Mouse (Mus musculus) MN1 (cell line): ENCODE data around the gene Rfesd.

Source experiments
- DNase-seq: peaks from one replicate; pipeline ENCODE4 v3.0.0-alpha.2; 2016; ENCODE audit warnings: low spot score

The Rfesd gene

DNA sequence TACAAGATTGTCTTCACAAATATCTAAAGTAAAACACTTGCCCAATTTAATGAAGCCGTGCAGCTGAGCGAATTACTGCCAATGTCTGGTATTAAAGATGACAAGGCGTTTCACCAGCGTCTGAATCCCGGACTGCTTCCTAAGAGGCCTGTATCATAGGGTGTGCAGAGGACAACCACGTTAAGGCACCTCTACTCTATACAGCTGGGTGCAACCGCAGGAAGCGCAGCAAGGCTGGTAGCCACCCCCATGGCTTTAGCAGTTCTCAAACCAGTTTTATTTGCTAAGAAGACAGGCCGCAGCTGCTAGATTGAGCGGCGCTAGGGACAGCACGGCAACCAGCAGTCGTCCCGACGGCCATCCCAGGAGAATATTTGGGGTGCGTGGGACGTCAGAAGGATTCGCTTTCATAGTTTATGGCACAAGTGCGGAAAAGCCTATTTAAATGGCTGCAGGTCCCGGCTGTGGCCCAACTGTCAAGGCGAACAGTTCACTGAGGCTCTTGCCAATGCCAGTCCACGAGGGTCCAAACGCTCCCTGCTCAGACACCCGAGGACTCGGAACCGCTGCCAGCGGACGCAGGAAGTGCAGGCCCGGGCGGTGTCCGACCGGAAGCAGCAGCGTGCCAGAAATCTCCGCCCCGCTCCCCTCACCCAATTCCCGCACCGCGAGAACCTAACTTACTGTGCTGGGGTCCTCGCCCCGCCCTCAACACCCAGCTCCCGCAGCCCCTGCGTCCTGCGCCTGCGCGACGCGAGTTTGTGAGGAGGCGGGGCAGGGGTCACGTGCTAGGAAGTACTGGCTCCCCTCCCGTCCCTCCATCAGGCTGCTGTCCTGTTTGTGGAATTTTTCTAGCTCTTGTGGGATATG, at the start of gene Rfesd:
Rfesd (minus strand) TSS at position 746 of the 870 bp plus-strand sequence.
- peak; percentile 98 for DNase-seq

DNA sequence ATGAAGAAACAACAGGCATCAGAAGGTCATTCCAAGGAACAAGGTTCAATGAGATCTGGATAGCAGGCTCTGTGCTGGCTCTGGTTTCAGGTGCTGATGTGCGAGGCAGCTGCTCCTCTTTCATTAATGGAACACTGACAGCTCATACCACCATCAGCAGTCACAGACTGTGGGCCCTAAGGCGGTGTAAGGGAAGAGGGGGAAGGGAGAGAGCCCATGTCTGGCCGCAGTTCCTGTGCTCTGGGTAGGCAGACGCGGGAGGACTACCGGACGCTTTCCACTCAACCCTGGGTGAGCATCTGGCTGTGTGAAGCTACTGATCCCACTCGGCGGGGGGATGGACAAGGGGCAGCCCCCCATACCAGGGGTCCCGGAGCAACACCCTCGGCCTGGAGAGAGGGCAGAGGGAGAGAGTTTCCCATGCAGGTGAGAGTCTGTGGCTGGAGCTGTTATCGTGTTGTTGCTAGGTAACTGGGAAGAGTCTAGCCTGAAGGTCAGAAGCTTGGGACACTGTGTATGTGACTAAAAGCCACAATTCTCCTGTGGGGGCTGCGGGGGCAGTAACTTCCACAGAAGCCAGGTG, 45.9 kb upstream of the Rfesd start:
- DNase-seq, result no peak

DNA sequence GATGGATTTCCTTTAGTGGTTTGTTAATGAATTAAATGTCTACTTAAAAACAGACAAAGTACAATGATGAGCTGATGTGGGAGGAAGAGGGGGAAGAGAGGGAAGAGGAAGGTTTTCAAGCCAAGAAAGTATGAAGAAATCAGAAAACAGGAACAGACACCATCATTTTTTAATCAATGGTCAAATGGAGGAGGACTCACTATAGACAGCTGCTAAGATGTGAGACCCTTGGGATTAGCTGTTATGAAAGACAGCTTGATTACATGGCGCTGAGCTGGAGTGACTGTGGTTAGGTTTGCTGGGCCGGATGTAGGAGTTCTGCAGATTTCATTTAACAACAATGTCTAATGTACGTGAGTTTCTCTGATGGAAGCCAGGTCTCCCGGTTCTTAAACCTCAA, 45.0 kb upstream of the Rfesd start:
- DNase-seq, result no peak

DNA sequence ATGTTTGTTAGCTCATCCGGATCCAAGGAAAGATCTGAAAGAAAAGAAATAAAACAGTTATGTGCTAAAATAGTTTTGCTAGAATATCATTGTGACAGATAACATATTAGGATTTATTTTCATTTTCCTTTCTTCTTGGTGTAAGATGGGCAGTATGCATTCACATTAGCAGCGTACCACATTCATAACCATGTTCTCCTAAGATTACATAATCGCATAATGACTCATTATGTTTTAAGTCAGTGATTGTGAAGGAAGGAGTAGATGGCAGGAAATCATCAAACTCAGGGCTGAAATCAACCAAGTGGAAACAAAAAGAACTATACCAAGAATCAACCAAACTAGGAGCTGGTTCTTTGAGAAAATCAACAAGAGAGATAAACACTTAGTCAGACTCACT, 44.0 kb upstream of the Rfesd start:
- DNase-seq, result no peak

DNA sequence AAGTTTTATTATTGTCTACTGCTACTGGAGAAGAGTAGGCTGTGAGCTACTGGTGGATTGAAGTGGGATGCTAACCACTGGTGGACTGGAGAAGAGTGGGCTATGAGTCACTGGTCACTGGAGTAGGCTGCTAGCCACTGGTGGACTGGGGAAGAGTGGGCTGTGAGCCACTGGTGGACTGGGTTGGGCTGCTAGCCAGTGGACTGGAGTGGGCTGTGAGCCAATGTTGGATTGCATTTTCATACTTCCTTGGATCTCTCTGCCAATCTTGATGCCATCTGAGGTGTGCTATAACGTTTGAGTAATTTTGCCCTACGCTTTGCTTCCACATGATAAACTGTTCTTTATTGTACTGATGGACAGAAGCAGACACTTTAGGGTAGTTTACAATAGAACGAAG, 43.6 kb upstream of the Rfesd start:
- no peak for DNase-seq

DNA sequence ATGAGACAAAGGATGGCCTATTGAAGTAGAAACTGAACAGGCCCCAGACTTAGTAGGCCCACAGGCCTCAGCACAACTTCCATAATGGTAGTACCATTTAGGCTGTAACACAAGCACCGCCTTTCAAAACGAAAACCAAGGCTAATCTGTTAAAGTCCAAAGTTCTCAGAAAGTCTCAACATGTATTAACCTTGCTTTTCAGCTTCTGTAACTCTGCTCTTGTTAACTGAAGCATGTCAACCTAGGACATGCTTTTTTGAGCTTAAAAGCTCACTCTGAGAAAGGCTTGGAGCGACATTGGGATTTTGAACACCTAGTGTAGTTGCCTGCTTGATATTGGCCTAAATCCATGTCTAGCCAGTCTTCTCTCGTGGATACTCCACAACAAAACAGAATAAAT, 41.1 kb upstream of the Rfesd start:
- no peak for DNase-seq

DNA sequence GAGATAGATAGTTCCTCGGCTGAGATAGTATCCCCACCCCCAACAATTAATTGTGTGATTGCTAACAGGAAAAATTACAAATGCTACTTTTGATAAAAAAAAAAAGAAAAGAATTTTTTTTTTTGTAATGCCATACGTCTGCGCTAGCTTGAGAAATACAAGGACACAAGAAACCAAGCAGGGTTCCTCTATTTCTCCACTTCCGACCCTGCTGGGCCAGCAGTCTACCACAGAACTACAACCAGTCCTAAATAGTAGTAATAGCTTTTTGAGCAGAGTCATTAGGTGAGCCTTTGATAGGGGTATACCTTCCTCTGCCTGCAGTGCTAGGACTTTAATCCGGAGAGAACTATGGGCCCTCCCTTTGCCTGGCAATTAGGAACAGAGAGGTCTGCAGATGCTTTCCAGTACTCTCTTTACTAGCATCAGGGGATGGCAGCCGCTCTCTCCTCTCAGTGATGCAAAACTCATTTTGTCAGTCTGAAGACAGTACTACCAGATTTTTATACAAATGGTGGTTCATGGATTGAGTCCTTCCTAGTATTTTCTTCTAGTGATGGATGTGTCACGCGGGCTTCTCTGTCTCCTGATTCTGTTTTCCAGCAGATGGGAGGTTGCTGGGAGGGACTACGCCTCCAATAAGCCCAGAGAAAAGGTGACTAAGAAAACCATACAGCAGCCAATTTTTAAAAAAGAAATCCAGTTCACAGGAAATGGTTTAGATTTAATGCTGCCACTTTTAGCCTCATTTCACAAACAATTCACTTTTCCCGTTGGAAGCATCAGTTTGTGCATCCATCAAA, 38.9 kb upstream of the Rfesd start:
- DNase-seq, result no peak

DNA sequence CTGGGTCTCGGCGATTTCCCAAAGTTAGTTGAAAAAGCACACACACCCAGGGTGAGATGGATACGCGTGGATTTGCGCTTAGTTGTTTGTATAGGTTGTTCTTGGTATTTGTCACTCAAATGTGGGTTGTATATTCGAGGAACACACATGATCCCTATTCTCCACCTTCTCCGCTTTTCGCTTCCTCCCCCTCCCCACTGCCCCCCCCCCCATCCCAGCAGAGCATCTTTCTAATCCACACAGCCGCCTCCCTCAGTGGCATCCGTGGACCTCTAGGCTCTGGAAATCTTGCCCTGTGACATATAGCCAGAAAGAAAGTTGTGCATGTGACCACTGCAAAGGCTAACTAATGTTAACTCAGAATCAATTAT, 38.4 kb upstream of the Rfesd start, which contains the start of gene Gpr150:
Gpr150 (minus strand) TSS at position 101 of the 371 bp plus-strand sequence.
- no peak for DNase-seq

DNA sequence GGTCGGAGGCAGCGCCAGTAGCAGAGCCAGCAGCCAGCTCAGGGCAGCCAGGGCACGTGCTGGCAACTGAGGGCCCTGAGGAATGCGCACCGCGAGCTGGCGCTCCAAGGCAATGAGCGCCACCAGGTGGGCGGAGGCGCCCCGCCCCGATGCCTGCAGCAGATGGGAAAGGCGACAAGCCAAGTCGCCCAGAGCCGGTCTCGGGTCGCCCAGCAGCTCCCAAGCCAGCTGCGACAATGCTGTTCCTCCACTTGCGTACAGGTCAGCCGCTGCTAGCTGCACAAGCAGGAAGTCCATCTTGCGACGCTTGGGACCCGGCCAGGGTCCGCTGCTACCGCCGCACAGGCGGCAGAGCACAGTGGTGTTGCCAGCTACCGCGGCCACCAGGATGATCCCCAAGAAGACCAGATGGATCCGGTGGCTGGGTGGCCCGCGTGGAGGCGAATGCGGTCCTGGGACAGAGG, 37.8 kb upstream of the Rfesd start:
- peak; percentile 42 for DNase-seq

DNA sequence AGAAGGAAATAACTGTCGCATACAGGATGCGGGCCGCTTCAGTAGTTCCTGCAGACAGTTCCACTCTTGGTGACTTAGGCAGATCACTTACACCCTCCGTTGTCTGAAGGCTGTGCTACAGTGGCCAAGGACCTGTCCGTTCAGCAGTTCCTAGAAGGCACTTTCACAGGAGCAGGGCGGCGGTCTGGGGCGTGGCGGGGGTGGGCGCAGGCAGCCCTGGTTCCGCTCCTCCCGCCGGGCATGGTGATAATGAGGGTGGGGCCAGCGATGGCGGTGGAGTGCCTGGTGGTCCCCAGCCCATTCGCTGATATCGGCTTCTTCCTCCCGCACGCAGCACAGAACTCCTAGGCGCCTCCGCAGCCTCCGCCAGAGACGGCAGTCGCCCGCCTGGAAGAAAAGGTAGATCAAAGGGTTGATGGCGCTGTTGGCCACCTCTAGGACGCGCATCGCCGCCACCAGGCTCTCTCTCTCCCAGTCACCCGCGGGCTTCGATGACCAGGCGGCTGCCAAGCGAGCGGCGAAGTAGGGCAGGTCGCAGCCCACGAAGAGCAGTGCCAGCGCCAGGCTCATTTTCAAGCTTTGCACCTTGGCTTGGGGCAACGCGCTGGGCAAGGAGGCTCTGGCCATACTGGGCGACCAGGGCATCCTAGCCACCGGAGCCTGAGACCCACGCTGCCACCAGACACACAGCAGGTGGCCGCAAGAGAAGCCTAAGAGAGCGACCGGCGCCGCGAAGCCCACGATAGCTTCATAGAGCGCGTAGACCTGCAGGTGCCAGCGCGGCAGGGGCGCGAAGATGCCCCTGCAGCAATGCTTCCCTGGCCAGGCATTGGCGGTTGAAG, 37.1 kb upstream of the Rfesd start:
- DNase-seq, result no peak

DNA sequence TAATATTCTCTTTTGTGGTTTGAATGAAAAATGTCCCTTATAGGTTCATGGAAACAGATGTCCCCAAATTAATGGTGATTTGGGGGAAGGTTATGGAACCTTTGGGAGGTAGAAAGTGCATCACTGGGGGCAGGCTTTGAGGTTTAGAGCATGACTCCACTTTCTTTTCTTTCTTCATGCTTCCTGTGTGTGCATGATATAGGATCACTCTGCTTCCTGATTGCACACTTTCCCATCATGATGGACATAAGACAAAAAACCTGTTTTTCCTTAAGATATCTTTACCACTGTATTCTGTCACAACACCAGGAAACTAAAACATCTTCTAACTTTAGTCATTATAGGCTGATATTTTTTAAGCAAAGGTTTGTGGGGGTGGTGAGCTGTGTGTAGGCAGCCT, 26.5 kb upstream of the Rfesd start:
- no peak for DNase-seq

DNA sequence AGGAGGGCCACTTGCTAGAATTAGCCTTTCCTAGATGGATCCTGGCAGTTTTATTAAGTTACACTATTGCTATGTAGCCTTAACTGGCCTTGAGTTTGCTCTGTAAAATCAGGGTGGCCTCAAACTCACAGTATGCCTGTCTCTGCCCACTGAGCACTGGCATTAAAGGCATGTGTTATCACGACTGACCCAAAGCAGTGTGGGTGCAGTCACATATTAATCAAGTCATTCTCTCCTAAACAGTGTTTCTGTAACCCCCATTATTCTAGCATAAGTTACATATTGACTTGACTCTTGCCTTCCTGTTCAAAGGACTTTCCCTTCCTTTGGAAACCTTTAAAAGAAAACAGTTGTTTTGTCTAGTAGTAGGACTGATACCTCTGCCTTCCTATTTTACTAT, 23.9 kb upstream of the Rfesd start:
- no peak for DNase-seq

DNA sequence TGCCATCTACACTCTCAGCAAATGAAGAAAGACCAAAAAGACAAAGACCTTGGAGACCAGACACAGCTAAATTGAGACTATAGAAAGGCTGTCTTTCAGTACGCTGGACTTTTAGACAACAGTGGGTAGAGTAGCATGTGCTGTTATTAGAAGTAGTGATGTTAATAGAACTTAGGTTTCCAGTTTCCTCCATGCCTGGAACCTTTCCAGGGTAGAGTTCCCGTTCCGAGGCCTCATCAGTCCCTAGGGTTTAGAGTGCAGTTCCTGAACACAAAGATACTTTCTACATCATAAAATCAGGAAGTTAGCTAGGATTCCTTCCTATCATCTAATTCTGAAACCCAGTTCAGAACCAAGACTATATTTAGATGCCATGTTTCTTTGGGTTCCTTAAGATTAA, 6.1 kb upstream of the Rfesd start:
- no peak for DNase-seq

DNA sequence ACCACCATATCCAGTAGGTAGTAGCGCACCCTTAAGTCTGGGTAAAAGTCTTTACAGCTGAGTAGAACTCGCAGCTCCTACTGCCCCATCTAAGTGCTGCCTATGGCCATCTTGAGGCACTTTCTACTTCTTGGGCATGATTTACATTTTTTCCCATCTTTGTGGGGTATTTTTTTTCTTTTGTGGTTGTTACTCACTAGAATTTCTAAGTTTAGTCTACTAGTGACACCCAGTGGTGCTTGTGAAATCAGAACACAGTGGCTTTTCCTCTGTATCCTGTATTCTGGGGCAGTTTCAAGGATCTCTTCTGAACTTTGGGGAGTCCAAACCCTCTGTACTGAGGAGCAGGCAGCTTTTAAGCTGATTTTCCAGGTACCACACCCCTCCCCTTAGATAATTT, 3.3 kb upstream of the Rfesd start:
- DNase-seq, result peak; percentile 9

DNA sequence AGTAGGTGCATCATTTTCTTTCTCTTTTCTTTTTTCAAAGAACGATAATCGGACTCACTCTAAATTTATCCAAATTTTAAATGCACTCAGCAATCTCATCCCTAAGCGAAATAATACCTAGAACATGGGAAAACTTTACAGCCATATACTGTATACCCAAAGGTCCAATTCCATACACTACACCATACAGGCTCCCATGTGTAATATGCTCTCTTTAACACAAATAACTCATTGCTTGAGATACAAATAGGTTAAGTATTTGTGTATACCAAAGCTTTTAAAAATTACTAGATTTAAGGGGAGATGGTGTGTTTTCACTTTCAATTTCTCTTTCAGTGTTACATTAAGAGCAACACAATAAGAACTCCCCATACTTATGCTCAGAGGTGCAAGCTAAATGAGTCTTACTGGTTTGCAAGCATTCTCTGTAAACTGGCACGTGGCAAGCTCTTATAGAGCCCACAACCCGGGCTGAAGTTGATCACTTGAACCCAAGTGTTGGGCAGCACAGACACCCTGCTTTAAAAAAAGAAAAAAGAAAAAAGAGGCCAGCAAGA, 403 bp upstream of the Rfesd start:
- peak; percentile 13 for DNase-seq

DNA sequence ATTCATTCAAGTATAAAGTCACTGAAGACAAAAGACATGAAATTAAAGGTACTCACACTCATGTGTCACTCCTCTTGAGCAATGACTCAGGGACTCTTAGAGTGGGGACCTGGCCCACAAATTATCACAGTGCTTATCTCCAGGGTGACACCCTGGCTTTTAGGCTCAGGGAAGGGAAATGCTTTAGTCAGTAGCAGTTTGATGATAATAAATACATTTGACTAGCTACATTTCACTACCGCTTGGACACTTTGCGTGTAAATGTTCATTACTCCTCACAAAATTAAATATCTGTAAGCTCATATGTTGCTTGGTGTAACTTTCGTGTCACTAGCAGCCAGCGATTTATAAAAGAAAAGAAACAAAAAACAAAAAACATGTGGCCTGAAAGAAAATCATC, 1.1 kb downstream of the Rfesd start:
- peak; percentile 23 for DNase-seq

DNA sequence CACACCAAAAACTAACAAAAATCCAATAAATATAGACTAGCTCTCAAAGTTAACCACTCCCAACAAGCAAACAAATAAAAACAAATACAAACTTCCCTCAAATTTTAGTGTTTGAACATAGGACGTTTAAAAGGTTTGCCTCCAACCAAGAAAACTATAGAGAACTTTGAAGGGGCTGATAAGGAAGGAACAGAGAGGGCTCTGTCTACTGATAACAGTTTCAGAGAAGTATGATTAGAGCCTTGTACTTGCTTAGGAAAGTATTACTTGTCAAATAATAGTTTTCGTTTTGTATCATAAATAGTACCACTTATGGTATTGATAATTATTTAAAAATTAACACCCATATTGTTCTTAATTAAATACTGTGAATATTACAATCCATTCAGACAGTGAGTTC, 4.0 kb downstream of the Rfesd start:
- DNase-seq, result no peak

DNA sequence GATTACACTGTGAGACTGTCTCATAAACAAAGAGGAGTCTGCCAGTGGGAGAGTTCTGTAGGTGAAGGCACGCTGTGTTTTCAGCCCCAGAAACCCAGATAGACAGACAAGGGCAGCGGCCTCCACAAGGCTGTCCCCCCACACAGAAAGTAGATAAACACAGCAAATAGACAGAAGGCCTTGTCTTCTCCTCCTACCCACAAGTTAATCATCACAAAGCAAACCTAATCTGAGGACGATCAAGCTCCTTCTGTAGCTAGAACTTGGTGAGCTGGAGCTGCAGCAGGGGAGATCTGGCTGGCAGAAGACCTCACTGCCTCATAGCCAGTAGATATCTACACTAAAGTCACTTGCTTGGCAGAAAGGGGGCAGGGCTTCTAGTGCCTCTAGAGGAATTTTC, 15.2 kb downstream of the Rfesd start:
- no peak for DNase-seq

DNA sequence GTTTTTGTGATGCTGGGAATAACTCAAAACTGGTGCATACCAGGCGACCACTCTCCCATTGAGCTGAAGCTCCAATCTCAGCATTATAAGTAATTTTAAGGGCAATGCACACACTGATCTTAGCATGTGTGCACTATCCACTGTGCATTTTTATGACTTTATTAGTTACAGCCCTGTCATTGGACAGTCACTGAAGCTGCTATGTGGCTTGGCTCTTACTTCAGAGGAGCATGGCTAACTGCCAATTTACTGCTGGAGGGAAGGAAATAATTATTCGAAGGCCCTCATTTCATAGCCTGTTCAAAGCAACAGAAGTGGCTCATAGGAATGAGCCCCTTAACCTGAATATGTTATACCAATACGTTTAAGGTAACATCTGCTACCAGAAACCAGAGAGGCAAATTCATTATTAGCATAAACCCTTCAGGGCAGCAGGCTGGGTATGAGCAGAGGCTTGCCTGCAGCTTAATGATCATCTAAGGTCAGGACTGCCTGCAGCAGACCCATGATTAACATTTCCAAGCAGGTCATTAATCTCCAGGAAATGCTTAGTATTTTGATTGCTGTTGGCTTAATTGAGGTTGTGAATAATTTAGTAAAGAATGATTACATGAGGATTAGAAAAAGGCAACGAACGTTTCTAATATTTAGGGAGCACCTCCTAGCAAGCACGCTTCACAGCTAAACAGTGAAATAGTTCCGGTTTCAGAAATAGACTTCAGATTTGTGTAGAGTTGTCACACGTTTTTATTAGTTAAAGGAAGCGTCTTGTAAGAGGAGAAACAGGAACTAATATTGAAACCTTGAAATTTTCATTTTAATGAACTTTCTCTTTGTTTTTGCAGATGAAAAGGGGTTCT, 26.1 kb downstream of the Rfesd start:
- peak; percentile 20 for DNase-seq

DNA sequence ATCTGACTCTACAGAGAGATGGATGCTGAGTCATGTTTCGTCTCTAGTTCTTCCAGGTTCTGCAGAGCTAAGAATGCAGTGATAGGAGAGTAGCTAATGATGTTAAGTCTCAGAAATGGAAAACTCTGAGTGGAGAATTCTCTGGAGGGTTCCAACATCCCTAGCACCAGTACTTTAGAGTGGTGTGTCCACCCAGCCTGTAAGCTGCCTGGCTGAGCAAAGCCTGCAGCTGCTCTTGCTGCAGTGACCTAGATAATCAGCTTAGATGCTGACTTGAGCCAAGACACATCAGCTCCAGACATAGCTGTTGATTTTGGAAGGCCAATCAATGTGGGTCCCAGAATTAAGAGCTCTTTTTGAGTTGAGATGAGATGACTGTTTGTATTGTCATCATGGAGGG, 30.4 kb downstream of the Rfesd start:
- peak; percentile 69 for DNase-seq

DNA sequence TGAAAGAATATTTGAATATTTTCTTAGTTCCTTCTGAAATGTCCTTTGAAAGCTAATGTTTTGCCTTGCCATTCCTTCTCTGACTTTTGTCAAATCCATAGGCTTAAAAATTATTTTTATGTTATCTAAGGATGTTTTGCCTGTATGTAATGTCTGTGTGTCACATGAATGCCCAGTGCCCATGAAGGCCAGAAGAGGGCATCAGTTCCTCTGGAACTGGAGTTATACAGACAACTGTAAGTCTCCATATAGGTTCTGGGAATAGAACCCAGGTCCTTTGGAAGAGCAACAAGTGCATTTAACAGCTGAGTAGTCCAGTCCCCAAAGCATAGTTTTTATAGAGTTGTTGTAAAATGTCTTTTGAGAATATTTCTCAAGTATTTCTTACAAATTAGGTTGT, 36.6 kb downstream of the Rfesd start:
- no peak for DNase-seq
